Mouse (Mus musculus) adrenal gland, adult (tissue): ENCODE data around the gene Olfr1394.
"Not testable (repeated sequence)": the region's sequence is repeated elsewhere in the genome, so short reads cannot be mapped to it uniquely, and the experiment has no call there.

Experiments used
- DNase-seq, 2 experiments: peaks; one replicate each; pipeline ENCODE4 v3.0.0; 2022 to 2023; ENCODE audit warnings: low spot score in 1 of 2; ENCODE audit not compliant: inconsistent age in 2 of 2

Olfr1394 gene

GRCm38 (mm10) chr11:49154077-49154476 is at the start of gene Olfr1394:
Gene Olfr1394 (plus strand): TSS chr11:49154377.
- DNase-seq: no peak

DNA sequence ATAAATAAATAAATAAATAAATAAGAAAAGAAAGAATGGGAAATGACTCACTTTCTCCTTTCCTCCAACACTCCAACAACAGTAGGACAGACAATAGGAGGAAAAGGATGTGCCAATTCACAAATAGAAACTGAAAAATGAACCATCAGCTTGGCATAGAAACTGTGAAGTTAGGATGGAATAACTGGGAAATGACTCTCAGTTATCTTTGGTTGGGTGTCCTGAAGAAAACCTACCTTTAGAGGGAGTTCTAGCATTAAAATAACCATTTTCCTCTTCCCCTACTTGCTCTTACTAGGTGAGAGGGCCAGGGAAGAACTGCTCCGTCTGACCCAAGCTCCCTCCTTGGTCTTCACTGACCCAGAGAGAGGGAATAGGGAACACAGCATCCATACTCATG is 48.4 kb upstream of the Olfr1394 start:
- peak in 1 of 2 experiments; percentile 47 for DNase-seq

GRCm38 (mm10) chr11:49107650-49108537 is 46.3 kb upstream of the Olfr1394 start:
- peak in 1 of 2 experiments; percentile 63 for DNase-seq

DNA sequence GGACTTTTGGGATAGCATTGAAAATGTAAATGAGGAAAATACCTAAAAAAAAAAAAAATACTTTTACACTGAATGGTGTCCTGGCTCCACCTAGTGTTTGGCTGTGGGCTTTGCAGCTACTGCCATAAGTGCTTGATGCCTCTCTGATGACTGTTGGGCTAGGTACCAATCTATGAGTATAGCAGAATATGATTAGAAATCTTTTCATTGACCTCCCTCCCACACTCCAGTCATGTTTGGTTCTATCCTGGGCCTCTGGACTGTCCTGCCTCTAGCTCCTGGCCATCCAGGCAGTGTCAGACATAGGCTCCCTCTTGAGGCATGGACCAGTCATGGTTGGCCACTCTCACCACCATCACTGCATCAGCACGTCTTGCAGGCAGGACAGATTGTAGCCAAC is 45.3 kb upstream of the Olfr1394 start:
- peak in 1 of 2 experiments; percentile 68 for DNase-seq

GRCm38 (mm10) chr11:49111000-49111399 is 43.2 kb upstream of the Olfr1394 start:
- DNase-seq: no peak

DNA sequence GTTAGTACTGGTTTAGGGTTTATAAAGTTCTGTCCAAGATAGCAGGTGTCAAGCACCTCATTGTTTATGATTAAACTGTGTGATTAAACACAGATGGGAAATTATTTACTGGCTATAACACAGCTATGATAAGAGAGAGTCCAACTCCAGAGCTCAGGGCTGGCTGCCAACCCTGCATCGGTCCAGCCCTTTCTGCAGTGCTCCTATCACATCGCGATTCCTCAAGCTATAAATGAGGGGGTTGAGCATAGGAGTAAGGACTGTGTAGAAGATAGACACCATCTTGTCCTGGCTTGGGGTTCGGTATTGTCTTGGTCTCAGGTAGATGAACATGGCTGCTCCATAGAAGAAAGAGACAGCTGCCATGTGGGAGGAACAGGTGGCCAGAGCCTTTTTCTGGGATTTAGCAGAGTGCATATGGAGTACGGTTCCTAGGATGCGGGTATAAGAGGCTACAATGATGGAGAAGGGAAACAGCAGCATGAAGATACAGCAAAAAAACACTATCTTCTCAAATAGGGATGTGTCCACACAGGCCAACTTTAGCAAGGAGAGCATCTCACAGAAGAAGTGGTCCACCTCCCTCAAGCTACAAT is 41.5 kb upstream of the Olfr1394 start:
- DNase-seq: no peak

DNA sequence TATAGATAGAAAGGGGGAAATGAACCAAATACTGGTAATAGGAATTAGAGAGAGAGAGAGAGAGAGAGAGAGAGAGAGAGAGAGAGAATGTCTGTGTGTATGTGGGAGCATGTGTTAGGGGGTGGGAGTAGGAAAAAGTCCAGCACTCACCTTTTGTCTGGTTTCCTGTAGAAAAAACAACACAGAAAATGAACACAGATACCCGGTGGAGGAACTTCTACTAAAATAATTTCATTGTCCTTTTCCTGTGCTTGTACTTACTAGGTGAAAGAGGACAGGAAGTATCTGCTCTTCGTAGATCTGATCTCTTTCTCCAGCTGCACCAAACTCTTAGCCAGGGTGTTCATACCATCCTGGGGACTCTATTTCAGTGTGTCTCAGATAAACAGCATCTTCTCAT is 40.0 kb upstream of the Olfr1394 start:
- DNase-seq: no peak

DNA sequence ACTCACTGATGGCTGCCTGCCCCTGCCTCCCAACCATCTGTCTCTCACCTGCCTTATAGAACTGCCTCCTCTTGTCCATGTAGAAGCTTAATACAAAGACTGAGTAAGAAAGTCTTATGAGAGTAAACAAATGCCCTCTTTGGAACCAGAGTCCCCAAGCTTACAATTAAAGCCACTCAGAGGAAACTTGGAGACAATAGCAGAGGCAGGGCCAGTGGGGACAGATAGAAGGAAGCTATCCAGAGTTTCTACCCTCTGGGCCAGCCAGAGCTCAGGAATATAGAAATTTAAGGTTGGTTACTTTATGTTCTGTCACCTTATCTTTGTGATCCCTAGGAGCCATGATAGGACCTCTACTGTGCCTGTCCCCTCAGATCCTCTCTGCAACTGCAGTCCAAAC is 39.4 kb upstream of the Olfr1394 start, which contains the start of gene Olfr1396:
Gene Olfr1396, minus strand, starts transcription at position 101 of the 400 bp plus-strand sequence.
- no peak for DNase-seq

DNA sequence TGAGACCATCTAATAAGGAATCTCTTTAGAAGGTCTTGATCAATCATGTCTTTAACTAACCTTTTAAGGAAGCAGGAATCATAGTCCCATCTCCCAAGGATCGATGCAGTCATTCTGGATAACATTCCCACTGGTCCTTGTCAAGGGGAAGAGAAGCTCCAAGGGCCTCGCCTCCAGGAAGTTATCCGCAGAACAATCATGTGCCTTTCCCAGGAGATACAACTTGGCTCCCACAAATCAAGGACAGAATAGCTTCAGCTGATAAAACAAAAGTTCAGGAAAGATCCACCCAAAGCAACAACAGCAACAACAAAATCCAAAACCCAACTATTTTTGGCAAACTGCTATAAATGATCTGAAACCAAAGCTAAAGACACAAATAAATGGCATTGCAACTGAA is 34.5 kb upstream of the Olfr1394 start:
- no peak for DNase-seq

DNA sequence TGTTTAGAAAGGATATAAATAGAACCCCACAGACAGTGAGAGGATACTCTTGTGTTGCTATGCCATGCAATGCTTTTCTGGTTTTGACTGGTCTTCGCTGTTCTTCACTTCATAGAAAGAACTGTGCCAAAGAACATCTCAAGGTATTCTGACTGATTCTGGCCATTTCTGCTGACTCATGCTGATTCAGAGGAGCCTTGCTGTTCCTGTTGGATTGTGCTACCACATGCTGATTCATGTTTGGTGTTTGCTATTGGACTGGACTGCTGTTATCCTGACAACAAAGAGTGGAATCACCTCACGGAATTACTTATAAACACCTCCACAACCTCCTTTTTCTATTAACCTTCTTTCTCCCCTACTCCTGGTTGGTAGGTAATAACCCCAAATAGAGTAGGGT is 30.0 kb upstream of the Olfr1394 start:
- DNase-seq: no peak

DNA sequence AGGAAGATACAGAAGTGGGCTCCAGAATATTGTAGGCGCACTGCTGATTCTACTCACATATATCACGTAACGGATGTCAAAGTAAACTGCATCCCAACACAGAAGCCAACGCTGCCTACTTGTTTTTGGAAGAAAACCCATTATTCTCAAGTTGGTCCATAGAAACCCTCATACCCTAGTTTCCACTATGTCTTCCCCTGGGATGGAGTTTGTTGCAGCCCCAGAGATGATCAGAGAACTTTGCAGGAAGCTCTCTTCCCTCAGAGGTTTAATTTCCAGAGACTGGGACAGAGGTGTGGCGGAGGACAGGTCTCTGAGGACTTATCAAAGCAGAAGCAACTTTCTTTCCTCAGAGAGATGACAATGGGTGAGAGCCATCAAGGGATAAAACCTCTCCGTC is 12.2 kb upstream of the Olfr1394 start, which contains the start of gene Olfr1395:
Gene Olfr1395, plus strand, starts transcription at position 301 of the 400 bp plus-strand sequence.
- no peak for DNase-seq

- DNase-seq: no peak
These were observed 2.9 kb downstream of the Olfr1394 start for GRCm38 (mm10) chr11:49156821-49157814.

DNA sequence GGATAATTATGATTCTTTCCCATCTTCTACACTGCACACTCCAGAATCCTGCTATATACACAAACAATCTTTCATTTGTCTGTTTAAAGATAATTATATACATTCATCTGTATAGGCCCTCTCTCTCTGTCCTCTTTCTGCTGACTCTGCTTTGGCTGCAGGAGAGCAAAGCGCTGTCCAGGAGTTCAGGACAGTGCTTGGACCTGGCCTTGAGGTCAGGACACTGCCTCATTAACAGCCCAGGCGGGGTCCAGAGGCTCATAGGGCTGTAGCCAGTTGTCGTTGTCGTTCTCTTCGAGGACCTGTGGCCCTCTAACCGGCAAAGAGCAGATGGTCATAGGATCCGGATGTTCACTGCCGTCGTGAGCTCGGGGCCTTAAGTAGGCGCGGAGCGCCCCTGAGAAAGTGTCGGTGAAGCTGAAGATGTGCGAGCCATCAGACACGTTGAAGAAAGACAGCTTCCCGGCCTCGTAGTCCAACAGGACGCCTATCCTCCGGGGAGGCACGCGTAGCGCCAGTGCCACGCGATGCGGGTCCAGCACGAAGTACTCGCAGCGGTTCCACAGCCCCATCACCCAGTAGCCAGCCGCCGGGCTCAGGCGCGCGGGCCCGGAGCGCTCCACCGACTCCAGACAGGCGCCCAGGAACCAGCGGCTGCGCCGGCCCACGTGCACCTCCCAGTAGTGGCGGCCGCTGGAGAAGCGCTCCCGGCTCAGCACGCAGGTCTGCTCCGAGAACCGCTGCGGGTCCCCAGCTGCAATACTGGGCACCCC is 14.8 kb downstream of the Olfr1394 start:
- peak in 1 of 2 experiments; percentile 9 for DNase-seq

- DNase-seq: no peak
These were observed 16.4 kb downstream of the Olfr1394 start for GRCm38 (mm10) chr11:49170576-49170975.

DNA sequence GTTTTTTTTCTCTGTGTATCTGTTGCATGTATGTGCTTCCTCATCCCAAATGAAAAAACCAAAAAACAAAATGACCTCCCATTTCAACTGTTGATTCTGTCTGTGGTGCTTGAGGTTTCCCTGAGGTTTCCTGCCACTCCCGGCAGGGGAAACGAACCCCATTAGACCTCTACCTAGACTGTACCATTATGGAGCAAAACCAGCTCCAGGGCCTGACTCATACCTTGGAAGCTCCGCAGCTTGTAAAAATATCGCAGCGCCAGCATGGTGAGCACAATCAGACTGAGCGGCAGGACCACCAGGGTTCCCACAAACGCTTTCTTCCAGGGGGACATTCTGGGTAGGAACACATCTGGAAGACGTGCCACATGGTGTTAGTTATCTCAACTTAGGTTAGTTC is 21.2 kb downstream of the Olfr1394 start:
- no peak for DNase-seq

DNA sequence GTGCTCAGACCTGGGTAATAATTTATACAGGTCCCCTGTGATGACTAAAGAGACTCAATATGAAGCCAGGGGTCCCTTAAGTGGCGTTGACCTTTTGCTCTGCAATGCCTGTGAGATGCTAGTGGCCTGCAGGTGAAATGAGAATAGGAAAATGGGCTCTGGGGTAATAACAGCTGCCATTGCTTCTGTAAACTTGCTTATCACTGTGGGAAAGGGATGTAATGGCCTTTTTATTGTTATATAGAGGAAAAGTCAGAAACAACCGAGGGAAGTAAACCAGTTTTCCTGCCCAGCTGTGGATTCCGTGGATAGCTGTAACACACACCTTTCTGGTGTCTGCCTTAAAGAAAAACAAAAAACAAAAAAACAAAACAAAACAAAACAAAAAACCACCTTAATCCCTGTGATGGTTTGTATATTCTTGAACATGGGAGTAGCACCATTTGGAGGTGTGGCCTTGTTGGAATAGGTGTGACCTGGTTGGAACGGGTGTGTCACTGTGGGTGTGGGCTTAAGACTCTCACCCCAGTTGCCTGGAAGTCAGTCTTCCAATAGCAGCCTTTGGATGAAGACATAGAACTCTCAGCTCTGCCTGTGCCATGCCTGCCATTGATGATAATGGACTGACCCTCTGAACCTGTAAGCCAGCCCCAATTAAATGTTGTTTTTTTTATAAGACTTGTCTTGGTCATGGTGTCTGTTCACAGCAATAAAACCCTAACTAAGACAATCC is 22.0 kb downstream of the Olfr1394 start:
- not testable (repeated sequence) for DNase-seq

- DNase-seq: no peak
These were observed 29.0 kb downstream of the Olfr1394 start for GRCm38 (mm10) chr11:49183172-49183571.

- DNase-seq: no peak
These were observed 32.3 kb downstream of the Olfr1394 start for GRCm38 (mm10) chr11:49186452-49186851.

- peak; percentile 11 to 52 for DNase-seq
These were observed 32.8 kb downstream of the Olfr1394 start, which contains the start of gene Btnl9 for GRCm38 (mm10) chr11:49186955-49187488. Gene Btnl9 (minus strand): TSS chr11:49187159.
